10 mouse cellular contexts compared by ENCODE assay signal in genomic region chr2:38336606-38337005, GRCm38 (mm10). TPM values are rescaled to one million over a fixed set of nuclear protein-coding genes. Genes with fewer than 3 reads are reported as not detected.
DNase-seq lines count a peak whose midpoint lies in the region; ATAC-seq and TF ChIP-seq lines count a peak whose summit lies in the region.
"Had no signal": no experiment of that assay in that cellular context is flagged by ENCODE, and none has a peak within 500 bp of the region (broad histone marks: within the 10 kb centered on the region; RNA-seq: fewer than 3 reads in every experiment).

No protein-coding gene starts in this region.

- no peaks in the 10 kb centered on the region for H3K9me3 ChIP-seq in heart, embryonic 12.5 days (replicated peaks)
- H3K9me3 ChIP-seq in forebrain, embryonic 16.5 days (ENCODE audit: control insufficient read depth, low read length): no peaks in the 10 kb centered on the region
- no peaks in the 10 kb centered on the region; the same call in 1 of the 2 replicates for H3K9me3 ChIP-seq in megakaryocyte, embryonic 14.5 days

- DNase-seq in heart, postnatal 25 days (ENCODE audit: low spot score): no peak
- DNase-seq in T-cell, adult 2 months (ENCODE audit: low spot score): peak; percentile 11
- no peak for DNase-seq in layer of hippocampus, postnatal 36 days
- DNase-seq in gastrocnemius, adult 2 months: no peak
- DNase-seq in cerebellum, postnatal 25 days: no peak
- DNase-seq: adrenal gland, postnatal 10 days had no signal

- TF ChIP-seq CTCF in gastrocnemius, adult 2 months (IDR thresholded peaks at IDR 0.05): no peak

- H3K36me3 ChIP-seq in heart, embryonic 12.5 days: no peaks in the 10 kb centered on the region
- no peaks in the 10 kb centered on the region for H3K36me3 ChIP-seq in forebrain, embryonic 16.5 days (ENCODE audit: control insufficient read depth, insufficient read depth)
- H3K36me3 ChIP-seq in megakaryocyte, embryonic 14.5 days (replicated peaks; ENCODE audit: low read length): no peaks in the 10 kb centered on the region

- no peak; the same call in 1 of the 2 replicates for ATAC-seq in heart, embryonic 12.5 days (ENCODE audit: insufficient number of reproducible peaks, low FRiP score)
- no peak for ATAC-seq in forebrain, embryonic 16.5 days

- H3K4me2 ChIP-seq in heart, embryonic 12.5 days: peak overlapping the region; percentile 57
- peak overlapping the region; percentile 10 for H3K4me2 ChIP-seq in forebrain, embryonic 16.5 days (ENCODE audit: low read length)

- intact Hi-C loops in heart, postnatal 25 days (cut with DNase I): no loop called here
- intact Hi-C loops in gastrocnemius, adult 2 months (cut with DNase I): no loop called here

- H3K4me1 ChIP-seq in heart, embryonic 12.5 days (replicated peaks): peaks cover 20% of the 10 kb centered on the region
- peaks cover 14% of the 10 kb centered on the region for H3K4me1 ChIP-seq in forebrain, embryonic 16.5 days (replicated peaks; ENCODE audit: control insufficient read depth, insufficient read depth, low read length)
- peaks cover 21% of the 10 kb centered on the region for H3K4me1 ChIP-seq in megakaryocyte, embryonic 14.5 days

- H3K27ac ChIP-seq in heart, embryonic 12.5 days (ENCODE audit: poor library complexity, severe bottlenecking): no peak overlapping the region
- H3K27ac ChIP-seq in forebrain, embryonic 16.5 days (ENCODE audit: low read length): no peak overlapping the region
- H3K27ac ChIP-seq in gastrocnemius, adult 2 months: no peak overlapping the region

- H3K27me3 ChIP-seq in heart, embryonic 12.5 days (replicated peaks): peaks cover 84% of the 10 kb centered on the region
- H3K27me3 ChIP-seq in forebrain, embryonic 16.5 days (replicated peaks; ENCODE audit: control insufficient read depth, insufficient read depth, low read length): peaks cover 18% of the 10 kb centered on the region
- peaks cover 93% of the 10 kb centered on the region for H3K27me3 ChIP-seq in megakaryocyte, embryonic 14.5 days (replicated peaks)

- WGBS in heart, embryonic 12.5 days: 3% methylated on average over 17 of the region's 17 CpGs
- WGBS in forebrain, embryonic 16.5 days: 8% methylated on average over 17 of the region's 17 CpGs

- H3K9ac ChIP-seq in heart, embryonic 12.5 days: no peak overlapping the region
- no peak overlapping the region for H3K9ac ChIP-seq in forebrain, embryonic 16.5 days (replicated peaks; ENCODE audit: low read depth, low read length)

- peak overlapping the region; percentile 27 for H3K4me3 ChIP-seq in heart, embryonic 12.5 days
- no peak overlapping the region for H3K4me3 ChIP-seq in forebrain, embryonic 16.5 days (replicated peaks; ENCODE audit: low read length)
- peak overlapping the region; percentile 38 for H3K4me3 ChIP-seq in megakaryocyte, embryonic 14.5 days (replicated peaks)
- H3K4me3 ChIP-seq in gastrocnemius, adult 2 months: no peak overlapping the region
- H3K4me3 ChIP-seq: myocyte had no signal

RNA-seq across cellular contexts. Expression of gene Lhx2, which starts 2.5 kb away (rescaled TPM):
- polyA plus RNA-seq in heart, embryonic 12.5 days (2016; fragmentation: Nextera tagmentation; extraction: Ambion mirVana): 0.36 and 0.70 TPM in 2 replicates
- under 1 TPM in 1 of 2 experiments, not detected in 1; 0.29 TPM for total RNA-seq in heart, postnatal 25 days (2021)
- 69.7 and 90.4 TPM in 2 replicates for polyA plus RNA-seq in forebrain, embryonic 16.5 days (2015; fragmentation: Nextera tagmentation; extraction: Ambion mirVana)
- 0.03 TPM in 1 of 2 replicates, not detected in the other for polyA plus RNA-seq in megakaryocyte, embryonic 14.5 days (2012; ENCODE audit: insufficient read depth, low replicate concordance)
- total RNA-seq in layer of hippocampus, postnatal 36 days (2021): 100 to 1,000 TPM in 1 of 2 experiments, 10 to 100 TPM in 1; 94.7 to 107 TPM
- under 1 TPM; 0.13 to 0.22 TPM for total RNA-seq in gastrocnemius, adult 2 months (2021)

RNA-seq across cellular contexts. Expression of gene Dennd1a, which starts 49.4 kb away (rescaled TPM):
- polyA plus RNA-seq in heart, embryonic 12.5 days (2016; fragmentation: Nextera tagmentation; extraction: Ambion mirVana): 14.8 and 15.8 TPM in 2 replicates
- total RNA-seq in heart, postnatal 25 days (2021): 10 to 100 TPM; 23.8 to 24.9 TPM
- 15.1 and 19.5 TPM in 2 replicates for polyA plus RNA-seq in forebrain, embryonic 16.5 days (2015; fragmentation: Nextera tagmentation; extraction: Ambion mirVana)
- polyA plus RNA-seq in megakaryocyte, embryonic 14.5 days (2012; ENCODE audit: insufficient read depth, low replicate concordance): 25.6 and 36.1 TPM in 2 replicates
- 10 to 100 TPM; 71.8 to 85.8 TPM for total RNA-seq in layer of hippocampus, postnatal 36 days (2021)
- total RNA-seq in gastrocnemius, adult 2 months (2021): 10 to 100 TPM; 28.4 to 28.5 TPM

Comparison
In these comparisons a context has a peak if more than half of its experiments do, and no peak if none do; other contexts are left out.
1. H3K4me3 ChIP-seq: peak in heart, embryonic 12.5 days (single experiment) and megakaryocyte, embryonic 14.5 days (single experiment); none in forebrain, embryonic 16.5 days (single experiment) and gastrocnemius, adult 2 months (single experiment).
2. RNA of gene Lhx2, which starts 2.5 kb away (total RNA-seq): 94.7 to 107 TPM in layer of hippocampus, postnatal 36 days; 0.29 TPM in heart, postnatal 25 days and 0.13 to 0.22 TPM in gastrocnemius, adult 2 months; every median in the first group is over 10 times any median in the second.